Mouse (Mus musculus): ENCODE measurements around the gene Sar1b. TPM values are rescaled to one million over a fixed set of nuclear protein-coding genes. Genes with fewer than 3 reads are reported as not detected.
"Not testable (repeated sequence)": the region's sequence is repeated elsewhere in the genome, so short reads cannot be mapped to it uniquely, and the experiment has no call there.

Gene Sar1b
- 124 and 125 TPM in 2 replicates for polyA plus RNA-seq (2016; fragmentation: Nextera tagmentation; extraction: Ambion mirVana)

DNA sequence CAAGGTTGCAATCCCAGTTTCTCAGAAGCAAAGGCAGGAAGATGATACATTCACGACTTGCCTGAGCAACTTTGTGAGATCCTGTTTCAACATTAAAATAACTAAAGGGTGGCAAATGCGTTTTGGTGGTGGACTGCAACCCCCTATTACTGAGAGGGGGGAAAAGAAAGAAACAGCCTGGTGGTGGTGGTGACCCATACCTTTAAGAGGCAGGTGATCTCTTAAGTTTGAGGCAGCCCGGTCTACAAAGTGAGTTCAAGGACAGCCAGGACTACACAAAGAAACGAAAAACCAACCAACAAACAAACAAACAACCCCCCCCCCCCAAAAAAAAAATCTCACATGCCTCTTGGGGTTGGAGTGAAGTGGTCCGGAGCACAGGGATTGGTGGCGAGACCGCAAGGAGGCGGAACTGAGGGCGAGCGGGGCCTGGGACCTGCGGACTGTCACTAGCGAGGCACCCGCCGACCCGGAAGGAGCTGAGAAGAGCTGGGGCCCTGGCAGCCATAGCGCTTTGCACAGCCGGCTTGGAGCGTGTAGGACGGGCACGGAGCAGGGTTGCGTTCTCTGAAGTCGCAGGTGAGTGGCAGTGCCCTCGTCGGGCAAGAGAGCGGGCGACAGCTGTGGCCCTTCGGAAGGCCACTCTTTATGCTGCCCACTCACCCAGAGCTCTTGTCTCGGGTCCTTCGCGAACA, at the start of gene Sar1b, which contains the start of gene Sec24a:
TSS of gene Sar1b (plus strand) at position 475 of the 695 bp plus-strand sequence.
TSS of gene Sec24a (minus strand) at position 422 of the 695 bp plus-strand sequence.
- peaks cover 20% of the 10 kb centered on the region for H3K4me1 ChIP-seq
- 2% methylated on average over 30 of the region's 30 CpGs for WGBS
- 0 out of 2 replicates have a peak, but pooled peaks cover 3% of the 10 kb centered on the region for H3K36me3 ChIP-seq
- H3K27me3 ChIP-seq (ENCODE audit: low read depth, poor library complexity, severe bottlenecking): no peaks in the 10 kb centered on the region
- peak within 1 kb of the TSS; percentile 79 for H3K4me3 ChIP-seq
- H3K9me3 ChIP-seq (replicated peaks): no peaks in the 10 kb centered on the region
- H3K27ac ChIP-seq (replicated peaks): peak within 1 kb of the TSS; percentile 80
- peak; percentile 85 for DNase-seq (ENCODE audit: low spot score)

GRCm38 (mm10) chr11:51721066-51721465, 42.4 kb upstream of the Sar1b start:
- DNase-seq (ENCODE audit: low spot score): no peak

DNA sequence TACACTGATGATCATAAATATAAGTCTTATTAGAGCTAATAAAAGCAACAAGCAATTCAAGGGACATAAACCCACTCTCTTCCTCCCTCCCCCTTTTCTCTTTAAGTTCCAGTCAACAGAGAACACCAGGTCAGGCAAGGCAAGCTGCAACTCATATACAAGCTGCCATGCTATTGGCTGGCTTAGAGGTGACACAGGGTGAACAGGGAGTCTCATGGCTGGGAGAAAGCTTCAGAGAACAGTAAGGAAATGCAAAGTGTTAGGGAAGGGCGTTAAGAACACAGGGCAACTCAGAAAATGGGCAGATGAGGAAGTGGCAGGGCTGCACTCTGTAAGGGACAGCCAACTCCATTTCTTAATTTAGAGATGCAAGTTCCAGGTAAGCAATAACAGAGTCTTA, 30.6 kb upstream of the Sar1b start:
- Histone ChIP-seq H3K27me3 (ENCODE audit: low read depth, poor library complexity, severe bottlenecking) (no peaks in the 10 kb centered on the region), H3K9me3 (replicated peaks) (no peaks in the 10 kb centered on the region), H3K4me3 (no peak overlapping the region), H3K27ac (replicated peaks) (no peak overlapping the region), H3K36me3 (peaks cover 63% of the 10 kb centered on the region), H3K4me1 (no peaks in the 10 kb centered on the region)
- no peak for DNase-seq (ENCODE audit: low spot score)
- WGBS: 89% methylated on average over 1 of the region's 1 CpGs

More at GRCm38 (mm10) chr11:51721066-51721465, 42.4 kb upstream of the Sar1b start:
- Histone ChIP-seq H3K36me3 (peaks cover 79% of the 10 kb centered on the region), H3K27ac (replicated peaks) (no peak overlapping the region), H3K4me3 (no peak overlapping the region), H3K4me1 (no peaks in the 10 kb centered on the region), H3K27me3 (ENCODE audit: low read depth, poor library complexity, severe bottlenecking) (no peaks in the 10 kb centered on the region), H3K9me3 (replicated peaks) (no peaks in the 10 kb centered on the region)
- 97% methylated on average over 11 of the region's 11 CpGs for WGBS

DNA sequence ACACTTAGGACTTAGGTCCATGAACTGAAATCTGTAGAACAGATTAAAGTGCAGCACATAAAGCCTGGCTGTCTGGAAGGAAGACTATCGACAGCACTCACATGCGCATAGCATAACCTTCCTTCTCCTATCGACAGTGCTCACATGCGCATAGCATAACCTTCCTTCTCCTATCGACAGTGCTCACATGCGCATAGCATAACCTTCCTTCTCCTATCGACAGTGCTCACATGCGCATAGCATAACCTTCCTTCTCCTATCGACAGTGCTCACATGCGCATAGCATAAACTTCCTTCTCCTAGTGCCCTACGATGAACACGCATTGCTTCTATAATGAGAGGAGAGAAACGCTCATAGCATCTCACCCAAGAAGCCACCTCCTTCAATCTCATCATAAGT, 29.3 kb upstream of the Sar1b start:
- not testable (repeated sequence) for DNase-seq (ENCODE audit: low spot score); H3K4me3 ChIP-seq; H3K27me3 ChIP-seq (ENCODE audit: low read depth, poor library complexity, severe bottlenecking); H3K27ac ChIP-seq (replicated peaks); H3K4me1 ChIP-seq; H3K9me3 ChIP-seq (replicated peaks)
- WGBS: 97% methylated on average over 13 of the region's 13 CpGs
- H3K36me3 ChIP-seq: peaks cover 61% of the 10 kb centered on the region

DNA sequence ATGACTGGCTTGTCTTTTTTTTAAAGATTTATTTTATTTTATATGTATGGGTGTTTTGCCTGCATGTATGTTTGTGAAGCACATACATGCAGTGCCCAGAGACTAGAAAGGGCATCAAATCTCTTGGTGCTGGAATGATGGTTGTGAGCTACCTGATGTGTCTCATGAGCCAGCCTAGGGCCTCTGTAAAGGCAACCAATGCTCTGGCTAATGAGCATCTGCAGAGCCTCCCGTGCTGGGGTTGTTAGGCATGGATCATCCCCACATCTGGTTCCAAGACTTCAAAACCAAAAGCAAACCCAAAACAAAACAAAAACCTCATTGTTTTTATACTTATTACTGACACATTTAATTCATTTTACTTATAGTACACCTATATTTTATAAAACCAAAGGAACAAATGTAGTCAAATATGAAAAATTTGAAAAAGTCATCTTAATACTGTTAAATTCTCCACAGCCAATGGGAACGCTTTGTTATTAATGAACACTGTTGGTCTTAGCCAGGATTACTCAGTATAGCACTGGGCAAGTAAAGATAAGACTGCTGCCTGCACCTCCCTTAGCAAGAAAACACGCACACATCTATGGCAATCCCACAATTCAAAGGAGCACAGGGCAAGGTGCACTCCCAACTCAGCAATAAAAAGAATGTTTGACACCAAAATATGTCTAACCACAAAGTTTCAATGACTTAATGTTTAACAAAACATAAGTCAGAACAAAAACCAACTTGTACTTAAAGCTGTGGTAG, 24.7 kb upstream of the Sar1b start:
- H3K4me3 ChIP-seq: no peak overlapping the region
- no peaks in the 10 kb centered on the region for H3K27me3 ChIP-seq (ENCODE audit: low read depth, poor library complexity, severe bottlenecking)
- H3K27ac ChIP-seq (replicated peaks): no peak overlapping the region
- H3K9me3 ChIP-seq (replicated peaks): no peaks in the 10 kb centered on the region
- DNase-seq (ENCODE audit: low spot score): no peak
- WGBS: 90% methylated on average over 3 of the region's 3 CpGs
- H3K4me1 ChIP-seq: no peaks in the 10 kb centered on the region
- H3K36me3 ChIP-seq: peaks cover 58% of the 10 kb centered on the region

DNA sequence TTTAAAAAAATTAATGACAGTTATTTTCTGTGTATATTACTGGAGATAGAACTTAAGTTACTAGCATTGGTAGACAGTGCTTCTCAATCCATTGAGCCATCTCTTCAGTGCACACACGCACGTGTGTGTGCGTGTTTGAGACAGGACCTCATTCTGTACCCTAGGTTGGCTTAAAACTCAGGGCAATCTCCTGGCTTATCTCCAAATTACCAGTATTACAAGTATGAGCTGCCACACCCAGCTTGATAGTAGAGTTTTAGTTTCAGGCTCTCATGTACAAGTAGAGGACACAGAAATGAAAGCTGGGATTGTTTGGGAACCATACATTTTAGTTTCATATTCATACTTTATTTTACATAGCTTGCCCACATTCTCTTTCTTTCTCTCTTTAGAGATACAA, 22.8 kb upstream of the Sar1b start:
- Histone ChIP-seq H3K9me3 (replicated peaks) (no peaks in the 10 kb centered on the region), H3K4me1 (no peaks in the 10 kb centered on the region), H3K27ac (replicated peaks) (no peak overlapping the region), H3K36me3 (peaks cover 54% of the 10 kb centered on the region), H3K4me3 (no peak overlapping the region), H3K27me3 (ENCODE audit: low read depth, poor library complexity, severe bottlenecking) (no peaks in the 10 kb centered on the region)
- no peak for DNase-seq (ENCODE audit: low spot score)
- WGBS: 96% methylated on average over 3 of the region's 3 CpGs

GRCm38 (mm10) chr11:51746096-51746495, 17.4 kb upstream of the Sar1b start:
- WGBS: 83% methylated on average over 1 of the region's 1 CpGs
- H3K36me3 ChIP-seq: peaks cover 47% of the 10 kb centered on the region

GRCm38 (mm10) chr11:51751623-51752225, 11.8 kb upstream of the Sar1b start:
- H3K9me3 ChIP-seq (replicated peaks); H3K27ac ChIP-seq (replicated peaks); DNase-seq (ENCODE audit: low spot score); H3K4me3 ChIP-seq; H3K27me3 ChIP-seq (ENCODE audit: low read depth, poor library complexity, severe bottlenecking): not testable (repeated sequence)
- 84% methylated on average over 6 of the region's 6 CpGs for WGBS
- peaks cover 17% of the 10 kb centered on the region for H3K4me1 ChIP-seq
- H3K36me3 ChIP-seq: peaks cover 14% of the 10 kb centered on the region; the same call in 1 of the 2 replicates

More at GRCm38 (mm10) chr11:51746096-51746495, 17.4 kb upstream of the Sar1b start:
- Histone ChIP-seq H3K4me3 (no peak overlapping the region), H3K4me1 (no peaks in the 10 kb centered on the region), H3K9me3 (replicated peaks) (no peaks in the 10 kb centered on the region), H3K27me3 (ENCODE audit: low read depth, poor library complexity, severe bottlenecking) (no peaks in the 10 kb centered on the region), H3K27ac (replicated peaks) (no peak overlapping the region)
- DNase-seq (ENCODE audit: low spot score): no peak

DNA sequence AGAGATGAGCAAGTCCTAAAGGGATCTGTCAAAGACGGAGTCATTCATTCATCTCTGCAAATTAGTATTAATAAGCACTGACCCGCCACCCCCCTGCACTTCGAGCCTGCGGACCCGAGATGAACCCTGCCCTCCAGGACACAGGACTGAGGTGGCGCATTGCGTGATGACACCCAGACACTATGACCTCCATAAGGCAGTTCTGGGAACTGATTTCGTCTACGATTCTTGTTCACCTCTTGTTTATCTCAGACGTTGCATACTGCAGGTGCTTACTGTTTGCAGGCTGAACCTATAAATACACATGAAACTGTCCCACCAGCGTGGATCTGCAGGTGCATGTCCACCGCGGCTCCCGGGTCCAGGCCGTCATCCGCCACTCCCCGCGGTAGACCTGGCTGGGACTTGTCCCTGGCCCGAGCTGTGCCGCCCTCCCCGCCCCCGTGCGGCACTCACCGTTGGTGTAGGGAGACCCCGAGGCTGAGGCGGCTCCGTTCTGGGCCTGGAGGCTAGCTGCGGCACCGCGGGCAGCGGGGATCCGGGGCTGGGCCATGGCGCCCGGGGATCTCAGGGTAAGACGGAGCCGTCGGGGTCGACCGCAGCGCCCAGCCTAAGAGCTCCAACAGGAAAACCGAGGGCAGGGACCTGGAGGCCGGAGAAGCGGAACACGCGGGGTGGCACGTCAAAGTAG, 7.7 kb upstream of the Sar1b start:
- H3K4me1 ChIP-seq: peaks cover 24% of the 10 kb centered on the region
- under 1% methylated on average over 46 of the region's 46 CpGs for WGBS
- peak overlapping the region; percentile 67 for H3K4me3 ChIP-seq
- 0 out of 2 replicates have a peak, but pooled peaks cover 2% of the 10 kb centered on the region for H3K36me3 ChIP-seq
- H3K27me3 ChIP-seq (ENCODE audit: low read depth, poor library complexity, severe bottlenecking): no peaks in the 10 kb centered on the region
- no peaks in the 10 kb centered on the region for H3K9me3 ChIP-seq (replicated peaks)
- no peak for DNase-seq (ENCODE audit: low spot score)
- peak overlapping the region; percentile 82 for H3K27ac ChIP-seq (replicated peaks)

DNA sequence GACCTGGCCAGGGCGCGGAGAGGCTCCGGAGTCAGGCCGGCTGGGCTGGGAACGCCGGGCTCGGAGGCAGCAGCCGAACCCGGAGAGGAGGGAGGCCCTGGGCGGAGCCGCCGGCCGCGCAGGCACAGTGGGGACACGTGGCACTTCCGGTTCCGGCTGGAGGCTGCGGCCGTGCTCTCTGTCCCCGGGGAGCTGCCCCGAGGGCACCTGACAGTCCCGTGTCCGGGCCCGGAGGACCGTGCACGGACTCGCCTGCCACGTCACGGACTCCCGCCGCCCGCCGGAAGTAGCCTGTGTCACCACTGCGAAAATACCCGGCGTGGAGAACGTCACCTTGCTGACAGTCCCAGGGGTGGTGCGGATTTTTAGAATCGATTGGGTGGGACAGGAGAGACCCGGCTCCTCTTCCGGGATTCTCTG, 7.1 kb upstream of the Sar1b start:
- under 1% methylated on average over 40 of the region's 41 CpGs for WGBS
- Histone ChIP-seq H3K4me1 (peaks cover 24% of the 10 kb centered on the region), H3K36me3 (no peaks in the 10 kb centered on the region), H3K4me3 (peak overlapping the region; percentile 67), H3K27me3 (ENCODE audit: low read depth, poor library complexity, severe bottlenecking) (no peaks in the 10 kb centered on the region), H3K9me3 (replicated peaks) (no peaks in the 10 kb centered on the region), H3K27ac (replicated peaks) (peak overlapping the region; percentile 82)
- DNase-seq (ENCODE audit: low spot score): peak; percentile 92

DNA sequence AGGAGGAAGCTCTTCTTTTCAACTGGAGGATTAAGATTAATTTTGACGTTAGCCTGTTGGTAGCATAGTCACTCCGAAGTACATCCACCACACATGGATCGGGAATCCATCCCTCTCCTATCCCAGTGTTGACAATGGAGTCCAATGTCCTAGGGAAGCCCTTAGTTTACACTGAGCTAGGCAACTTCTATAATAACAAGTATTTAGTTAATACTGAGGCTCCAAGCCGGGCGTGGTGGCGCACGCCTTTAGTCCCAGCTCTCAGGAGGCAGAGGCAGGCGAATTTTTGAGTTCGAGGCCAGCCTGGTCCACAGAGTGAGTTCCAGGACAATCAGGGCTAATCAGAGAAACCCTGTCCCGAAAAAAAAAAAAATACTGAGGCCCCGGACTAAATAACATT, 6.5 kb upstream of the Sar1b start:
- Histone ChIP-seq H3K4me3 (peak overlapping the region; percentile 67), H3K36me3 (no peaks in the 10 kb centered on the region), H3K27ac (replicated peaks) (peak overlapping the region; percentile 82), H3K9me3 (replicated peaks) (no peaks in the 10 kb centered on the region), H3K27me3 (ENCODE audit: low read depth, poor library complexity, severe bottlenecking) (no peaks in the 10 kb centered on the region), H3K4me1 (peaks cover 24% of the 10 kb centered on the region)
- DNase-seq (ENCODE audit: low spot score): no peak
- 76% methylated on average over 11 of the region's 11 CpGs for WGBS

DNA sequence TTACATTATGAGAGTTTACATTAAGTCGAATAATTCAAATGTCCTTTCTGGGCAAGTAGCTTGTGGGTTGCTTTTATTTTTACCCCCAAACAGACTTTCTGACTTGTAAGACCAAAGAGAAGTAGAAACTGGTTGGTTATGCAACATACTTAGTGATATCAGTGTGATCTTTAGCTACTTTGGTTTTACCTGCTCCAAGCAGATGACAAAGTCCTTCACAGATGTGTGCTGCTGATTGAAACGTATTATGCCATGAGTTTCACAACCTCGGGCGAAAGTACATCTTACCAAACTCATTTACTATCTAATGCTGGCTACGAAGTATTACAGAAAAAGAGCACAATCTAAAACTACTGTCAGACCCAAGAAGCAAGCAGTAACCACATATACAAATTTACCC, 5.9 kb upstream of the Sar1b start:
- DNase-seq (ENCODE audit: low spot score): no peak
- Histone ChIP-seq H3K27ac (replicated peaks) (no peak overlapping the region), H3K4me3 (no peak overlapping the region), H3K9me3 (replicated peaks) (no peaks in the 10 kb centered on the region), H3K4me1 (peaks cover 24% of the 10 kb centered on the region), H3K27me3 (ENCODE audit: low read depth, poor library complexity, severe bottlenecking) (no peaks in the 10 kb centered on the region), H3K36me3 (no peaks in the 10 kb centered on the region)
- WGBS: 93% methylated on average over 5 of the region's 5 CpGs
